Mouse (Mus musculus): ENCODE results near the gene Med14. TPM values are rescaled to one million over a fixed set of nuclear protein-coding genes. Genes with fewer than 3 reads are reported as not detected.

Gene Med14
- polyA plus RNA-seq, 1 experiment from 2014 or later: 6.8 TPM

DNA sequence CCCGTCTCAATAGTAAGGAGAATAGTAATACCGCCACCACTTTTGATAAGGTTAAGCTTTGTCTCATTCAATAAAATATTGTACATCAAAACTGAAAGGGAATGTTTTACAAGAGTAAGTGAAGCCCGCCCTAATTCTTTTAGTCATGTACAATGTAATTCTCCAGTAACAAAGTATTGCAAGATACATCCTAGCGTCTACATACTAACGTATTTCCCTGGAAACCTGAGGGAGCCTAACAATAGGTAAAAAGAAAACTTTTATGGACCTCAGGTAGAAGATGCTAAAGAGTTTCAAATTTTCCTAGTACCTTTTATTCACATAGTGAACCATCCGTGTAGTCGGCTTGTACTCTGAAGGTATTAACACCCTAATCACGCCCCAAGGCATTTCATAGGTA lies 1.4 kb downstream of the Med14 start:
- H3K27ac ChIP-seq (replicated peaks): peak overlapping the region; percentile 13; the same call in 1 of the 2 replicates
- H3K27me3 ChIP-seq (ENCODE audit: control insufficient read depth, insufficient read depth, low read length): no peaks in the 10 kb centered on the region
- 20% methylated on average over 8 of the region's 8 CpGs for WGBS
- H3K4me1 ChIP-seq (replicated peaks; ENCODE audit: control insufficient read depth, insufficient read depth): no peaks in the 10 kb centered on the region
- no peaks in the 10 kb centered on the region for H3K9me3 ChIP-seq (ENCODE audit: control insufficient read depth, low read length)
- H3K9ac ChIP-seq (ENCODE audit: low read length): peak overlapping the region; percentile 43; the same call in 1 of the 2 replicates
- peak overlapping the region; percentile 63 for H3K4me3 ChIP-seq (ENCODE audit: low read depth, low read length)
- TF ChIP-seq CTCF (IDR thresholded peaks at IDR 0.05; ENCODE audit: low read depth) (no peak), EP300 (optimal IDR thresholded peaks at IDR 0.05) (no peak)
- DNase-seq (ENCODE audit: low spot score) (no peak), ATAC-seq (ENCODE audit: low FRiP score, low TSS enrichment) (no peak)
- H3K36me3 ChIP-seq (ENCODE audit: control insufficient read depth, insufficient read depth, low read length): no peaks in the 10 kb centered on the region
- peak overlapping the region; percentile 51 for H3K4me2 ChIP-seq (replicated peaks; ENCODE audit: low read depth)

DNA sequence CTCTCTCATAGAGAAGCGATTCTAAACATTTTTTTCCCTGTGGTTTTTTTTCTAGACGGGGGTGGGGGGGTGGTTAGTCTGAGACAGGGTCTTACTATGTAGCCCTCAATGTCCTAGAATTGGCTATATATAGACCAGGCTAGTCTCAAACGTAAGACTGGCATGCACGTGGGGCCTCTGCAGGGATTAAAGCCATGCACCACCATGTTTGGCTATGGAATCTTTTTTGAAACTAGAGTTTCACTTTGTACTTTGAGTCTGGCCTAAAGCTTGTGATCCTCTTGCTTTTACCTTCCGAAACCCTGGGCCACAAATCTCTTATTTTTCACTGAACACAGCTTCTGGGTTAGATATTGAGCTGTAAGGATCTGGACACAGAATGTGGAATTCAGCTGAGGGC lies 2.2 kb downstream of the Med14 start:
- WGBS: 53% methylated on average over 5 of the region's 5 CpGs
- H3K4me3 ChIP-seq (ENCODE audit: low read depth, low read length): peak overlapping the region; percentile 63
- no peak for ATAC-seq (ENCODE audit: low FRiP score, low TSS enrichment)

DNA sequence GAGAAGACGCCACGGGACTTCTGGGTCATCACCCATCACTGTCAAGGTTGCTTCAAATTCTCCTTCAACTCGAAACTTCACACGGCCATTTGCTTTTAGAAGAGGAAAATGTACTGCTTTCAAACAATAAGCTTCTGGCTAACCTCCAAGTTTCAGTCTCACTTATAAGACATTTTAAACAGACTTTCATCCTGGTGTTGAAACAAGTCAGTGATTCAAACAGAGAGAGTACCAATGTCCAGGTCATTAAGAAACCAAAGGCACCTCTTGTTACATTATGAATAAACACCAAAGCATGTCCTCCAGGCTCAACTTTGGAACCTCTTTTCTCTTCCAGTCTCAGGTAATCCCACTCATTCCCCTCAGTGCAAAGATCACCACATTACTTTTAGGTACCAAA lies 14.0 kb downstream of the Med14 start:
- no peak for DNase-seq (ENCODE audit: low spot score)
- Histone ChIP-seq H3K36me3 (ENCODE audit: control insufficient read depth, insufficient read depth, low read length) (no peaks in the 10 kb centered on the region), H3K9ac (ENCODE audit: low read length) (no peak overlapping the region), H3K4me3 (ENCODE audit: low read depth, low read length) (no peak overlapping the region), H3K9me3 (ENCODE audit: control insufficient read depth, low read length) (no peaks in the 10 kb centered on the region), H3K4me2 (replicated peaks; ENCODE audit: low read depth) (no peak overlapping the region), H3K27ac (replicated peaks) (no peak overlapping the region), H3K4me1 (replicated peaks; ENCODE audit: control insufficient read depth, insufficient read depth) (no peaks in the 10 kb centered on the region), H3K27me3 (ENCODE audit: control insufficient read depth, insufficient read depth, low read length) (no peaks in the 10 kb centered on the region)
- ATAC-seq (ENCODE audit: low FRiP score, low TSS enrichment): no peak
- 46% methylated on average over 4 of the region's 4 CpGs for WGBS
- TF ChIP-seq EP300 (optimal IDR thresholded peaks at IDR 0.05): no peak
- TF ChIP-seq CTCF (IDR thresholded peaks at IDR 0.05; ENCODE audit: low read depth): no peak

More for the DNA sequence above, 2.2 kb downstream of the Med14 start:
- peak overlapping the region; percentile 51 for H3K4me2 ChIP-seq (replicated peaks; ENCODE audit: low read depth)
- H3K27me3 ChIP-seq (ENCODE audit: control insufficient read depth, insufficient read depth, low read length): no peaks in the 10 kb centered on the region
- H3K4me1 ChIP-seq (replicated peaks; ENCODE audit: control insufficient read depth, insufficient read depth): no peaks in the 10 kb centered on the region
- no peaks in the 10 kb centered on the region for H3K9me3 ChIP-seq (ENCODE audit: control insufficient read depth, low read length)
- no peaks in the 10 kb centered on the region for H3K36me3 ChIP-seq (ENCODE audit: control insufficient read depth, insufficient read depth, low read length)
- no peak for DNase-seq (ENCODE audit: low spot score)
- TF ChIP-seq EP300 (optimal IDR thresholded peaks at IDR 0.05) (no peak), CTCF (IDR thresholded peaks at IDR 0.05; ENCODE audit: low read depth) (no peak)
- no peak overlapping the region for H3K9ac ChIP-seq (ENCODE audit: low read length)
- no peak overlapping the region for H3K27ac ChIP-seq (replicated peaks)

DNA sequence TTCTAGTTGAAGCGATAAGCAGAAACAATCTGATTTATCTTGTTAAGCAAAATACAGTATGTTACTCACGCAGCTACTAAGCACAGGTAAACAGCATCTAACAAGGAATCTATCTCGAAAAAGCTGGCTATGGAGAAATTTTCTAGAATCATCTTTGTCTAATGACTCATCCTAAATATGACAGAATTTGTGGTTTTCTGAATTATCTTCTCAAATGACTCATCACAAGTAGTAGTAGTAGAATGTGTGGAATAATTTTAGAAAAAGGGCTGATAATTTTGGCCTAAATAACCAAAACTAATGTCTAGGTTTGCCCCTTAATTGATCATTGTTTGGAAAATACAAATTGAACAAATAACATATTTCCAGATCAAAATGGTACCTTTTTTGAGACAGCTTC lies 15.1 kb downstream of the Med14 start:
- H3K27me3 ChIP-seq (ENCODE audit: control insufficient read depth, insufficient read depth, low read length): no peaks in the 10 kb centered on the region
- DNase-seq (ENCODE audit: low spot score): no peak
- TF ChIP-seq EP300 (optimal IDR thresholded peaks at IDR 0.05) (no peak), CTCF (IDR thresholded peaks at IDR 0.05; ENCODE audit: low read depth) (no peak)
- WGBS: 85% methylated on average over 3 of the region's 3 CpGs
- no peak overlapping the region for H3K9ac ChIP-seq (ENCODE audit: low read length)
- no peaks in the 10 kb centered on the region for H3K9me3 ChIP-seq (ENCODE audit: control insufficient read depth, low read length)
- H3K36me3 ChIP-seq (ENCODE audit: control insufficient read depth, insufficient read depth, low read length): no peaks in the 10 kb centered on the region
- H3K4me2 ChIP-seq (replicated peaks; ENCODE audit: low read depth): no peak overlapping the region
- no peak overlapping the region for H3K4me3 ChIP-seq (ENCODE audit: low read depth, low read length)
- no peak for ATAC-seq (ENCODE audit: low FRiP score, low TSS enrichment)
- no peaks in the 10 kb centered on the region for H3K4me1 ChIP-seq (replicated peaks; ENCODE audit: control insufficient read depth, insufficient read depth)
- no peak overlapping the region for H3K27ac ChIP-seq (replicated peaks)

DNA sequence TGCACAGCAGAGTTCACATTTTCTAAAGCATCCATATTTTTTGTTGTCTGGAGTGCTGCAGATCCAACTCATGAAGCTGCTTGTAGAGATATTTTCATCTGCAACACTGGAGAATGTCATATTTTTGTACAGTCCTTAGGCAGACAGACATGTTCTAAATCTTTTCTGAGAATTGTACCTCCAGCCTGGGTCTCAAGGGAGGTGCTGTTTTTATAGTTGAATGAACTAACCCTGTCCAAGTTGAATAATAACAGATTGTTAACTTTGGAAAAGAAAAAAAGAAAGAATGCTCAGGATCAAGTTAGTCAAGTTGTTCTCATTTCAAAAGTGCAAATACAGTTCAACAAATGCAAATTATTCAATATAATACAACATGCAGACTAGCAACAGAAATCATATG lies 21.5 kb downstream of the Med14 start:
- DNase-seq (ENCODE audit: low spot score) (no peak), ATAC-seq (ENCODE audit: low FRiP score, low TSS enrichment) (no peak)
- H3K4me1 ChIP-seq (replicated peaks; ENCODE audit: control insufficient read depth, insufficient read depth): no peaks in the 10 kb centered on the region
- no peak overlapping the region for H3K4me3 ChIP-seq (ENCODE audit: low read depth, low read length)
- H3K27ac ChIP-seq (replicated peaks): no peak overlapping the region
- TF ChIP-seq EP300 (optimal IDR thresholded peaks at IDR 0.05) (no peak), CTCF (IDR thresholded peaks at IDR 0.05; ENCODE audit: low read depth) (no peak)
- H3K9ac ChIP-seq (ENCODE audit: low read length): no peak overlapping the region
- H3K27me3 ChIP-seq (ENCODE audit: control insufficient read depth, insufficient read depth, low read length): no peaks in the 10 kb centered on the region
- no peak overlapping the region for H3K4me2 ChIP-seq (replicated peaks; ENCODE audit: low read depth)
- no peaks in the 10 kb centered on the region for H3K36me3 ChIP-seq (ENCODE audit: control insufficient read depth, insufficient read depth, low read length)
- no peaks in the 10 kb centered on the region for H3K9me3 ChIP-seq (ENCODE audit: control insufficient read depth, low read length)

DNA sequence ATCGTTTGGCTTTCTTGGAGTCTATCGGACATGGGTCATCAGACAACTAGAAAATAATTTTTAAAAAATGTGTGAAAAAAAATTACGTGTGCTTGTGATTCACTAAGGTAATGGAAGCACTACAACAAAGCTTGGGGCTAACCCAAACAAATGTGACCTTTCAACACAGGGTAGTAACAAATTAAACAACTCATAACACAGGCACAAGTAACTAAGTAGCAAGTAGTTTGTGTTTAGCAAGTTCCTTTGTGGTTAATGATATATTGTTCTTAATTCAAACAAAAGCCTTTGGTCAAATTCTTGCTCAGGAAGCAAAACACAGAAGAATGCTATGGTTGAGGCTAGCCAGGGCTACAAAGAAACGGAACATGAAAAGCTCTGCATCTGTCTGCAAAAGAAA lies 45.8 kb downstream of the Med14 start:
- 82% methylated on average over 4 of the region's 4 CpGs for WGBS
- Histone ChIP-seq H3K36me3 (ENCODE audit: control insufficient read depth, insufficient read depth, low read length) (no peaks in the 10 kb centered on the region), H3K4me2 (replicated peaks; ENCODE audit: low read depth) (no peak overlapping the region), H3K9me3 (ENCODE audit: control insufficient read depth, low read length) (no peaks in the 10 kb centered on the region), H3K9ac (ENCODE audit: low read length) (no peak overlapping the region), H3K4me3 (ENCODE audit: low read depth, low read length) (no peak overlapping the region), H3K27me3 (ENCODE audit: control insufficient read depth, insufficient read depth, low read length) (no peaks in the 10 kb centered on the region), H3K27ac (replicated peaks) (no peak overlapping the region), H3K4me1 (replicated peaks; ENCODE audit: control insufficient read depth, insufficient read depth) (no peaks in the 10 kb centered on the region)
- no peak for ATAC-seq (ENCODE audit: low FRiP score, low TSS enrichment)
- no peak for TF ChIP-seq CTCF (IDR thresholded peaks at IDR 0.05; ENCODE audit: low read depth)
- TF ChIP-seq EP300 (optimal IDR thresholded peaks at IDR 0.05): no peak
- no peak for DNase-seq (ENCODE audit: low spot score)
